Mouse (Mus musculus) G1E (cell line): ENCODE measurements around the gene Pi4ka. TPM values are rescaled to one million over a fixed set of nuclear protein-coding genes. Genes with fewer than 3 reads are reported as not detected.

Source experiments
- ATAC-seq: 2 replicates; pipeline ENCODE4 v1.8.0; 2016; ENCODE audit warnings: mild to moderate bottlenecking; ENCODE audit not compliant: insufficient number of reproducible peaks, poor library complexity, low FRiP score, severe bottlenecking; ENCODE audit errors: extremely low read depth
- DNase-seq: peaks from one replicate; pipeline ENCODE4 v3.0.0; 2012; ENCODE audit warnings: low spot score
- H3K27me3 ChIP-seq: 2 replicates; pipeline ENCODE4 v1.6.1; 2012; ENCODE audit warnings: mild to moderate bottlenecking, low read length, inconsistent platforms; ENCODE audit not compliant: insufficient read depth
- H3K36me3 ChIP-seq: replicated peaks from 2 replicates; pipeline ENCODE3; 2012; ENCODE audit warnings: mild to moderate bottlenecking, inconsistent platforms
- H3K4me1 ChIP-seq: 2 replicates; pipeline ENCODE4 v1.6.1; 2012; ENCODE audit warnings: low read depth, low read length, inconsistent platforms, mixed read lengths; ENCODE audit not compliant: insufficient read depth
- H3K4me3 ChIP-seq: 2 replicates; pipeline ENCODE4 v1.5.1; 2012; ENCODE audit warnings: low read depth, mild to moderate bottlenecking, inconsistent platforms, low read length, moderate library complexity, mixed read lengths
- H3K9me3 ChIP-seq: replicated peaks from 2 replicates; pipeline ENCODE4 v1.6.1; 2012; ENCODE audit warnings: inconsistent platforms
- CTCF ChIP-seq: IDR thresholded peaks from 2 replicates; pipeline ENCODE4 v1.5.1; 2012; ENCODE audit warnings: low read depth, low read length, inconsistent platforms, mixed read lengths
- GATA1 ChIP-seq: IDR thresholded peaks from 2 replicates; pipeline ENCODE4 v1.6.1; 2012; ENCODE audit warnings: borderline replicate concordance, low read length, inconsistent platforms, mixed read lengths
- GATA2 ChIP-seq: IDR thresholded peaks from 2 replicates; pipeline ENCODE4 v1.6.1; 2012; ENCODE audit warnings: low read depth, low read length, inconsistent platforms, borderline replicate concordance
- POLR2AphosphoS5 ChIP-seq: IDR thresholded peaks from 2 replicates; pipeline ENCODE4 v1.6.1; 2012; ENCODE audit warnings: low read depth, low read length, inconsistent platforms; ENCODE audit not compliant: insufficient replicate concordance
- TAL1 ChIP-seq: conservative IDR thresholded peaks from 2 replicates; pipeline ENCODE4 v1.6.1; 2012; ENCODE audit warnings: low read depth, low read length, inconsistent platforms, mixed read lengths
- polyA plus RNA-seq: library from polyadenylated mRNA; stranded (reverse); fragments of >175 nt; gene quantifications from 2 replicates; pipeline ENCODE4 v1.2.3, GENCODE M21; 2012
- total RNA-seq, 2 experiments: library from RNA; stranded (forward) in 1 of 2; stranded (reverse) in 1 of 2; fragments of 200-1000 nt in 1 of 2; fragments of >200 nt in 1 of 2; fragmentation: Nextera tagmentation in 1 of 2; gene quantifications; 2 replicates each; pipeline ENCODE4 v1.2.3; 2014 to 2017

Pi4ka gene
- total and polyA plus RNA-seq, 3 experiments = 21.1 to 60.7 (median 59.6) TPM

- Histone ChIP-seq H3K36me3 (peaks cover 54% of the 10 kb centered on the region), H3K27me3 (no peaks in the 10 kb centered on the region), H3K4me1 (peaks cover 19% of the 10 kb centered on the region), H3K9me3 (no peaks in the 10 kb centered on the region), H3K4me3 (peak overlapping the region; percentile 80; the same call in 1 of the 2 replicates)
- DNase-seq (no peak), ATAC-seq (no peak)
- TF ChIP-seq TAL1 = no peak
Measured at GRCm38 (mm10) chr16:17277342-17278211, 128.5 kb downstream of the Pi4ka start.

DNA sequence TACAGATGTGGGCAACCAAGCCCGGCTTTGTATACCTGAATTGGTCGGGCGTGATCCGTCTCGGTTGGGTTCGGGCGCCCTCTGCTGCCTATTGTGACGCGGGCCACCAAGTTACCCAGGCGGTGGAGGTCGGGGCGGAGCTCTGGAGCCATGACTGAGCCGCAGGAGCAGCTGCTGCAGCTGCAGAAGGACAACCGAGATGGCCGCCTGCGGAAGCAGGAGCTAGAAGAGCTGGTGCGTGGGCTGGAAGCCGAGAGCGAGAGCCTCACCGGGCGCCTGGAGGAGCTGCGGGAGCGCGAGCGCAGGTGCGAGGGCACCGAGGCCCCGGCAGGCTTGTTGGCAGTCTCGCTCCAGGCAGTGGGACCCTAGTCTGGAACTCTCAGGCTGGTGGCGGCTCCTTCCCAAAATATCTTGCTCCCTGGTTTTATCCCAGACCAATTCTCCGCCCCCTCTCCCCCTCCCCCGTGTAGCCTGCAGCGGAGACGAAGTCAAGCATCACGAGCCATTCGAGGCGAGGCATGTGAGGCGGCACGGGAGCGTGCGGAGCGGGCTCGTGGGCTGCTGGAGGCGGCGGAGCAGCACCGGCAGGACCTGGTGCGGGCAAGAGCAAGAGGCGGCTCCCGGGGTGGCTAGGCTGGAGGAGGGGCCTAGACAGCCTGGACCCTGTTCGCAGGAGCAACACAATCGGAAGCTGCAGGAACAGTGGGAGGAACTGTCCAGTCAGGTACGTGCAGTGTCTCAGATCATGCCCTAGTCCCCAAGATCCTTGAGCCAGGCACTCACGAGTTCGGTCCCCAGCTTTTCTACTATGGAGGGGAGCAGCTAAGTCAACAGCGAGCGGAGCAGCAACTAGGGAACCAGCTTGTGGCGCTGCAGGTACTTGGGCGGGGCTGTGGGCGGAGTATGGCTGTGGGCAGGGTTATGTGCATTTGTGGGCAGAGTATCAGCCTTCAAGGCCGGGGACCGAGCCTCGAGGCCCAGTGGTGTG is 129.7 kb downstream of the Pi4ka start:
- peak; percentile 44 for TF ChIP-seq CTCF
- TF ChIP-seq TAL1 = no peak
- DNase-seq (peak; percentile 92), ATAC-seq (peak; percentile 82)
- peak overlapping the region; percentile 80 for H3K4me3 ChIP-seq
- peaks cover 43% of the 10 kb centered on the region for H3K36me3 ChIP-seq
- H3K9me3 ChIP-seq = no peaks in the 10 kb centered on the region
- no peaks in the 10 kb centered on the region for H3K27me3 ChIP-seq
- peaks cover 19% of the 10 kb centered on the region for H3K4me1 ChIP-seq

GRCm38 (mm10) chr16:17275721-17276120 is 130.4 kb downstream of the Pi4ka start, which contains the start of gene Tmem191c:
Tmem191c (plus strand) TSS chr16:17276077.
- H3K9me3 ChIP-seq = peaks cover 4% of the 10 kb centered on the region
- ATAC-seq = no peak
- no peak for TF ChIP-seq POLR2AphosphoS5
- TF ChIP-seq CTCF = no peak
- no peak for TF ChIP-seq GATA1
- TF ChIP-seq GATA2 = no peak
- TF ChIP-seq TAL1 = no peak

GRCm38 (mm10) chr16:17271856-17272255 is 134.3 kb downstream of the Pi4ka start:
- Histone ChIP-seq H3K36me3 (peaks cover 15% of the 10 kb centered on the region), H3K4me3 (no peak overlapping the region), H3K27me3 (no peaks in the 10 kb centered on the region; the same call in 1 of the 2 replicates), H3K9me3 (peaks cover 6% of the 10 kb centered on the region), H3K4me1 (peaks cover 45% of the 10 kb centered on the region)
- TF ChIP-seq GATA2 (no peak), GATA1 (no peak), TAL1 (no peak), CTCF (no peak), POLR2AphosphoS5 (no peak)
- no peak for ATAC-seq
- no peak for DNase-seq

More at GRCm38 (mm10) chr16:17275721-17276120, 130.4 kb downstream of the Pi4ka start, which contains the start of gene Tmem191c:
- Histone ChIP-seq H3K4me1 (peaks cover 22% of the 10 kb centered on the region), H3K4me3 (peak within 1 kb of the TSS; percentile 80), H3K36me3 (peaks cover 38% of the 10 kb centered on the region), H3K27me3 (no peaks in the 10 kb centered on the region; the same call in 1 of the 2 replicates)
- DNase-seq = no peak

DNA sequence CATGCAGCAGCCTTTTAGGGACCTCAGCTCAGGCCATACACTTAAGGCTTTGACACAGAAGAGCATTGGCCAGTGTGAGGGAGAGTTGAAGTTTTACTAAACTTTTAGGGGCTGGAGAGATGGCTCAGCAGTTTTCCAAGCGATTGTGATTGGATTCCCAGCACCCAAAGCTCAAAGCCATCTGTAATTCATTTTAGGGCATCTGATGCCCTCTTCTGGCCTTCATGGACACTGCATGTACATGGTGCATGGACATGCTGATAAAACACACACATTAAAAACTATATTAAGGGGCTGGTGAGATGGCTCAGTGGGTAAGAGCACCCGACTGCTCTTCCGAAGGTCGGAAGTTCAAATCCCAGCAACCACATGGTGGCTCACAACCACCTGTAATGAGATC is 135.0 kb downstream of the Pi4ka start:
- TF ChIP-seq POLR2AphosphoS5 (no peak), GATA2 (no peak)
- no peak for DNase-seq
- ATAC-seq = no peak
- Histone ChIP-seq H3K36me3 (peaks cover 20% of the 10 kb centered on the region), H3K4me3 (no peak overlapping the region), H3K9me3 (peaks cover 6% of the 10 kb centered on the region), H3K27me3 (no peaks in the 10 kb centered on the region; the same call in 1 of the 2 replicates), H3K4me1 (peaks cover 42% of the 10 kb centered on the region)

DNA sequence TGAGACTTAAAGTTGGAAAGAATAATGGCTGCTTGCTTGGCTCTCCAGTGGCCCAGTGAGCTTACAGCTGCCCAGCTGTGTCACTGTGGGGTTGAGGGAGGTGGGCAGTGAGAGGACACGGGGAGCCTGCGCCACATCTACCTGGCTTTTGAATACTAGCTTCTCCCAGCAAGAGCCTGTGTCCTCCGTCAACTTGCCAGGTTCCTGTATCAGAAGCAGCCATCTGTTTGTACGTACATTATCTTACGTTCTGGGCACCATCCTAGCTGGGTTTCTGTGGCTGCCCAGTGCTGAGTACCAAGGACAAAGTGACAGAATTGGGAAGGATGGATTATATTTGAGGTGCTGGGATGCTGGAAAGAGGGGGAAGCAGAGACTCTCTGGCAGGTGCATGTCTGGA is 136.2 kb downstream of the Pi4ka start:
- TF ChIP-seq POLR2AphosphoS5 (no peak), TAL1 (no peak; the same call in 1 of the 2 replicates), CTCF (no peak), GATA2 (no peak), GATA1 (no peak)
- ATAC-seq = peak; percentile 8; the same call in 1 of the 2 replicates
- no peak overlapping the region; the same call in 1 of the 2 replicates for H3K4me3 ChIP-seq
- H3K9me3 ChIP-seq = peaks cover 6% of the 10 kb centered on the region
- peaks cover 24% of the 10 kb centered on the region for H3K36me3 ChIP-seq
- no peaks in the 10 kb centered on the region; the same call in 1 of the 2 replicates for H3K27me3 ChIP-seq
- no peak for DNase-seq
- peaks cover 49% of the 10 kb centered on the region for H3K4me1 ChIP-seq
